Mouse (Mus musculus) forebrain, embryonic 11.5 days (tissue): ENCODE measurements at regions not wholly inside any gene's neighbourhood (a gene's known extent, or its start where the extent isn't known, plus 50 kb on each side); places are given as distances from the start of the nearest gene placed in this dataset.

Experiments
- ATAC-seq: fragments of 200-750 bp; cut with Nextera tagmentation; replicated peaks from 2 replicates; pipeline ENCODE4 v1.8.0; 2017; ENCODE audit warnings: moderate TSS enrichment; ENCODE audit not compliant: low FRiP score
- DNase-seq: peaks from one replicate; pipeline ENCODE4 v3.0.0-alpha.2; 2017; ENCODE audit warnings: low spot score
- H3K27ac ChIP-seq: fragments of 300-500 bp; sonication (generic); 2 replicates; pipeline ENCODE4 v1.5.1; 2014; ENCODE audit warnings: low read depth, low read length
- H3K27me3 ChIP-seq: fragments of 300-500 bp; sonication (generic); 2 replicates; pipeline ENCODE4 v1.6.1; 2014; ENCODE audit warnings: mild to moderate bottlenecking, low read length, mixed read lengths; ENCODE audit not compliant: control insufficient read depth, insufficient read depth
- H3K36me3 ChIP-seq: fragments of 300-500 bp; sonication (generic); 2 replicates; pipeline ENCODE4 v1.6.1; 2014; ENCODE audit warnings: mild to moderate bottlenecking, low read length, moderate library complexity, mixed read lengths; ENCODE audit not compliant: control insufficient read depth, insufficient read depth
- H3K4me1 ChIP-seq: fragments of 300-500 bp; sonication (generic); replicated peaks from 2 replicates; pipeline ENCODE4 v1.6.1; 2014; ENCODE audit warnings: low read length, mixed read lengths; ENCODE audit not compliant: control insufficient read depth, insufficient read depth
- H3K4me2 ChIP-seq: fragments of 300-500 bp; sonication (generic); 2 replicates; pipeline ENCODE4 v1.6.1; 2014; ENCODE audit warnings: low read depth, mild to moderate bottlenecking, low read length, moderate library complexity, mixed read lengths; ENCODE audit not compliant: severe bottlenecking
- H3K4me3 ChIP-seq: fragments of 300-500 bp; sonication (generic); 2 replicates; pipeline ENCODE4 v1.5.1; 2014; ENCODE audit warnings: low read depth, low read length
- H3K9ac ChIP-seq: fragments of 300-500 bp; sonication (generic); 2 replicates; pipeline ENCODE4 v1.6.1; 2014; ENCODE audit warnings: low read length
- H3K9me3 ChIP-seq: fragments of 300-500 bp; sonication (generic); 2 replicates; pipeline ENCODE4 v1.6.1; 2016; ENCODE audit warnings: low read length, mixed read lengths; ENCODE audit not compliant: control insufficient read depth
- WGBS: fragments of 180-500 bp; shearing (Covaris S2); extraction: QIAGEN DNeasy Blood & Tissue Kit; methylation state at CpG from one replicate; pipeline ENCODE4 v1.1.7; 2014; 5-methylcytosine and 5-hydroxymethylcytosine counted together

DNA sequence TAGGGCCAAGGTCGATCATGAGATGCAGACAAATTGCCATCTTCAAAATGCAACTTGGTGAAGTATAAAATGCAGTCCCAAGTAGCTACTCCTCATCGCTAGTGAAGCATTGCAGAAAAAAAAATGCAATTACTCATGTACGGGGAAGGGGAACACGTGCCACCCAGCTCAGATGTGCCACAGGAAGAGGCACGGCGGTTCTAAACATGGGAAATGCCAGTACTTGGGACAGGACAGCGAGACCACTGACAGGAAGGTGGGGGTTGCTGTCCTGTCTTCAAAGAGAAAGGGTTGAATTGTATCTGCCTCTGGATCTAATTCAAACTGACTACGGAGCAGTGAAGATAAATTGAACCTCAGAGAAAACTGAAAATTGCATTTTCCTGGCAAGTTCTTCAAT is 104.6 kb upstream of the Ankrd1 start:
- ATAC-seq (no peak), DNase-seq (no peak)
- no peak overlapping the region for H3K9ac ChIP-seq
- H3K4me1 ChIP-seq, result no peaks in the 10 kb centered on the region
- H3K36me3 ChIP-seq, result no peaks in the 10 kb centered on the region
- H3K4me2 ChIP-seq, result no peak overlapping the region
- no peaks in the 10 kb centered on the region for H3K9me3 ChIP-seq
- no peaks in the 10 kb centered on the region for H3K27me3 ChIP-seq
- 83% methylated on average over 8 of the region's 8 CpGs for WGBS
- H3K4me3 ChIP-seq, result no peak overlapping the region
- H3K27ac ChIP-seq, result no peak overlapping the region

DNA sequence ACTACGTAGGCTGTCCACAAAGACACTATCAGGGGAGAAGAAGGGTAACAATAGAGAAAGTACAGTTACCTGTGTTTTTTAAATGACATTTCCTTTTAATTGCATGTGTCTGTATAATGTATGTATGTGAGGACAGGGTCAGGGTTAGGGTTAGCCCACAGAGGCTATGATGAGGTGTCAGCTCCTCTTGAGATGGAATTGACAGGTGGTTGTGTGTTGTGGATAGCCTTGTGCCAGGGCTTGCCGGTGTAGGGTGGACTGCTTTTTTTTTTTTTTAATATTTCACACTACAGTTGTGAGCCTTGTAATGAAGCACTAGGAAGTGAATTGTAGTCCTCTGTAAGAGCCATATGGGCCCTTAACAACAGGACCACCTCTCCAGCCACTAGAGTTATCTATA is 105.7 kb upstream of the Ankrd1 start:
- Histone ChIP-seq H3K4me2 (no peak overlapping the region), H3K9me3 (no peaks in the 10 kb centered on the region), H3K4me1 (no peaks in the 10 kb centered on the region), H3K36me3 (no peaks in the 10 kb centered on the region), H3K4me3 (no peak overlapping the region), H3K27ac (no peak overlapping the region), H3K27me3 (no peaks in the 10 kb centered on the region), H3K9ac (no peak overlapping the region)
- no peak for ATAC-seq
- no peak for DNase-seq
- 97% methylated on average over 2 of the region's 2 CpGs for WGBS

DNA sequence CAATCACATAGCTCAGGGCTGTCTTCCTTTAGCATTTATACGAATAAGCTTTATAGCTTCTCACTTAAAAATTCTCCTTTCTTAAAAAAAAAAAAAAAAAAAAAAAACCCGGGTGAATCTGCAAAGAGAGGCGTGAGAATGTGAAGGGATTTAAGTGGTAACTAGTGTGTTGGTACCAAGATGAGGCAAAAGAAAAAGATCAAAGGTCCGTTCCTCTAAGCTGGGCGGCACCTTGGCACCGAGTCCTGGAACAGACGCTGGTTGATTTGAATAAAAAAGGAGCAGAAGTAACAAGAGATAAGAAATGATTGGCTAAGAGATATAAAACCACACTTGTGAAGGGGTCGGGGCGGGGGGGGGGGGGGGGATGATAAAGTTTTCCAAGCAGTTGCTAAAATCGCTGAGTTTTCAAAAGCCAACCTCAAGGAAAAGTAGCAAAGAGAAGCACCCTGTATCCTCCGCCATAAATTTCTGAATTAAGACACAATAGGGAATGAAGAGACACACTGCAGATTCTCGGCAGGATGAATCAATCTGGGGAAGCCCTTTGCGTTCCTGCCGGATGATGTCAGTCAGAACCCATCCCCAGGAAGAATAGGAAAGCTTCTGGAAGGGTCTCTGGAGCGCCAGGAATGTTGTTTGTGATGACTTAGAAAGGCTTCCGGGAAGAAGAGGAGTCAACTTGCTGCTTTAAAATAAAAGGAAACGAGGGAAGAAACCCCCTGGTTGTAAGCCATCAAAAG is 107.7 kb upstream of the Ankrd1 start:
- H3K9ac ChIP-seq, result no peak overlapping the region
- no peak overlapping the region for H3K4me3 ChIP-seq
- H3K27ac ChIP-seq, result no peak overlapping the region
- ATAC-seq (no peak), DNase-seq (no peak)
- no peaks in the 10 kb centered on the region for H3K4me1 ChIP-seq
- H3K9me3 ChIP-seq, result no peaks in the 10 kb centered on the region
- H3K27me3 ChIP-seq, result no peaks in the 10 kb centered on the region
- 42% methylated on average over 16 of the region's 17 CpGs for WGBS
- no peak overlapping the region for H3K4me2 ChIP-seq
- no peaks in the 10 kb centered on the region for H3K36me3 ChIP-seq

DNA sequence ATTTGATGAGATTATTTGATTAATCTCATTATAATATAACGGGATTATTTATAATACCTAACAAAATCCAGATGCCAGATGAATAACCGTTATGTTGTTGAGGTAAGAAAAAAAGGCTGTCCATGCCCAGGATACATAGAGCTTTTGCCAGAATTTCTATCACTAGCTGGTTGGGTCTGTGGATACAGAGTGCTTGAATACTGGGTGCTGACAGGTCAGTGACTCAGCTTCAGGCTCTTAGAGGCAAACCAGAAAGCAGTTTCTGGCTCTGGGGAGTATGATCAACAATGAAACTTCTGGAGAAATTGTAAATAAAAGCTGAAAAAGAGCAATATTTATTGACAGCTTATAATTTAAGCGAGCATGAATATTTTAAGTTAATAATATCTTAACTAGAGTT is 109.4 kb upstream of the Ankrd1 start:
- WGBS, result 91% methylated on average over 3 of the region's 3 CpGs

GRCm38 (mm10) chr19:36229941-36230340 is 110.0 kb upstream of the Ankrd1 start:
- no peaks in the 10 kb centered on the region for H3K36me3 ChIP-seq
- H3K27ac ChIP-seq, result no peak overlapping the region
- DNase-seq (no peak), ATAC-seq (no peak)
- 88% methylated on average over 1 of the region's 1 CpGs for WGBS
- no peak overlapping the region for H3K4me3 ChIP-seq
- H3K9ac ChIP-seq, result no peak overlapping the region
- no peaks in the 10 kb centered on the region for H3K27me3 ChIP-seq
- no peak overlapping the region for H3K4me2 ChIP-seq
- no peaks in the 10 kb centered on the region for H3K9me3 ChIP-seq
- no peaks in the 10 kb centered on the region for H3K4me1 ChIP-seq

More for the DNA sequence above, 109.4 kb upstream of the Ankrd1 start:
- Histone ChIP-seq H3K9ac (no peak overlapping the region), H3K27me3 (no peaks in the 10 kb centered on the region), H3K4me2 (no peak overlapping the region), H3K9me3 (no peaks in the 10 kb centered on the region), H3K4me3 (no peak overlapping the region), H3K36me3 (no peaks in the 10 kb centered on the region), H3K27ac (no peak overlapping the region), H3K4me1 (no peaks in the 10 kb centered on the region)
- ATAC-seq (no peak), DNase-seq (no peak)

DNA sequence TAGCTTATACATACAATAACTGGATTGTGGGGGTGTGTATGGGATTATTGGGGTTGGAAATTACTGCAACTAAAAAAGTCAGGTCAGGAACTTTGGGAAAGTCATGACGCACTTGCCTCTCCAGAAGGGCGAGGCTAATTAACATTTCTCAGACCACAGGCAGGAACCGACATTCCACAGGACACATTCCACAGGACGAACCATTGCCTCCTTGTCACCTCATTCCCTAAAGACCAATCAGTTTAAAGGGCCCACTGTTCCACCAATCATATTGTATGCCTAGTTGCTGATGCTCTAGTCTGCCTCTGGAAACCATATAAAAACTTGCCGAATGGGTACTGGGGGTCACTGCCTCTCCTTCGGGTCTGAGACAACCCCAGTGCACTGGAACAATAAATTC is 113.0 kb upstream of the Pcgf5 start:
- H3K4me3 ChIP-seq, result no peak overlapping the region
- H3K27me3 ChIP-seq, result no peaks in the 10 kb centered on the region
- no peaks in the 10 kb centered on the region for H3K36me3 ChIP-seq
- H3K9ac ChIP-seq, result no peak overlapping the region
- DNase-seq (no peak), ATAC-seq (no peak)
- no peak overlapping the region for H3K27ac ChIP-seq
- no peaks in the 10 kb centered on the region for H3K9me3 ChIP-seq
- H3K4me2 ChIP-seq, result no peak overlapping the region
- WGBS, result 76% methylated on average over 6 of the region's 6 CpGs
- H3K4me1 ChIP-seq, result no peaks in the 10 kb centered on the region

- Histone ChIP-seq H3K27ac (no peak overlapping the region), H3K4me1 (no peaks in the 10 kb centered on the region), H3K4me3 (no peak overlapping the region), H3K27me3 (no peaks in the 10 kb centered on the region), H3K9me3 (no peaks in the 10 kb centered on the region), H3K36me3 (no peaks in the 10 kb centered on the region), H3K4me2 (no peak overlapping the region), H3K9ac (no peak overlapping the region)
- ATAC-seq (no peak), DNase-seq (no peak)
- 72% methylated on average over 7 of the region's 7 CpGs for WGBS
These were observed 111.3 kb upstream of the Pcgf5 start for GRCm38 (mm10) chr19:36236576-36237345.

DNA sequence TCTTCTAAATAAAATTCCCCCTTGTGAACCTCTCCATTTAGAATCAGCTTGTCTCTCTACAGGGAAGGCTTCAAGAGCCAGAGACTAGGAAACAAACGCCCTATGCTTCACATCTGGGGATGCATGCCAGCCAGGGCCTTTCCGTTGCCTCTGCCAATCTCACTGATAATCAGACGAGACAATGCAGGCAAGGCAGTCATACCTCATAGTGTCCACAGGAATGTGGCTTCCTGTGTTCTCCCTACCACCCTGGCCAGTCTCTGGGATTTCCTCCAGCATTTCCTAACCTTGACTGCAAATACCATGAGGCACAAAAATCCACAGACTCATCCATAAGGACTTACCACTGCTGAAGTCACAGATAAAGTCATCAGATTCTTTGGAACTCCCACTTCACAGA is 110.4 kb upstream of the Pcgf5 start:
- Histone ChIP-seq H3K4me3 (no peak overlapping the region), H3K36me3 (no peaks in the 10 kb centered on the region), H3K27me3 (no peaks in the 10 kb centered on the region), H3K4me1 (no peaks in the 10 kb centered on the region), H3K27ac (no peak overlapping the region), H3K9me3 (no peaks in the 10 kb centered on the region), H3K9ac (no peak overlapping the region), H3K4me2 (no peak overlapping the region)
- ATAC-seq, result no peak
- no peak for DNase-seq
- WGBS, result 71% methylated on average over 3 of the region's 3 CpGs

- ATAC-seq (no peak), DNase-seq (no peak)
- H3K9ac ChIP-seq, result no peak overlapping the region
- H3K9me3 ChIP-seq, result no peaks in the 10 kb centered on the region
- H3K27me3 ChIP-seq, result no peaks in the 10 kb centered on the region
- no peaks in the 10 kb centered on the region for H3K36me3 ChIP-seq
- H3K4me3 ChIP-seq, result no peak overlapping the region
- H3K27ac ChIP-seq, result no peak overlapping the region
- H3K4me2 ChIP-seq, result no peak overlapping the region
- H3K4me1 ChIP-seq, result no peaks in the 10 kb centered on the region
- WGBS, result 90% methylated on average over 3 of the region's 3 CpGs
These were observed 109.6 kb upstream of the Pcgf5 start for GRCm38 (mm10) chr19:36238536-36238935.
